Mouse (Mus musculus): ENCODE data around the gene Acot8. TPM values are rescaled to one million over a fixed set of nuclear protein-coding genes. Genes with fewer than 3 reads are reported as not detected.
"Not testable (repeated sequence)": the region's sequence is repeated elsewhere in the genome, so short reads cannot be mapped to it uniquely, and the experiment has no call there.

Gene Acot8
- polyA plus RNA-seq, 1 experiment from 2014 or later: 18.9 TPM

GRCm38 (mm10) chr2:164803201-164803920, 1.3 kb downstream of the Acot8 start:
- Histone ChIP-seq H3K27ac (ENCODE audit: low read length) (no peak overlapping the region), H3K27me3 (replicated peaks; ENCODE audit: insufficient read depth, low read length) (no peaks in the 10 kb centered on the region), H3K9ac (replicated peaks; ENCODE audit: low read depth) (0 out of 2 replicates have a peak overlapping the region, but pooled peaks have one; percentile 70), H3K36me3 (ENCODE audit: insufficient read depth, low read length) (no peaks in the 10 kb centered on the region), H3K4me1 (ENCODE audit: insufficient read depth, low read depth, low read length) (peaks cover 4% of the 10 kb centered on the region; the same call in 1 of the 2 replicates), H3K4me3 (ENCODE audit: low read depth, low read length) (no peak overlapping the region), H3K9me3 (ENCODE audit: low read length) (no peaks in the 10 kb centered on the region), H3K4me2 (replicated peaks; ENCODE audit: low read depth, low read length) (peak overlapping the region; percentile 63)
- ATAC-seq (no peak), DNase-seq (ENCODE audit: low spot score) (no peak)
- WGBS: 81% methylated on average over 16 of the region's 16 CpGs
- TF ChIP-seq CTCF (IDR thresholded peaks at IDR 0.05): no peak
- TF ChIP-seq EP300 (IDR thresholded peaks at IDR 0.05): no peak

GRCm38 (mm10) chr2:164800252-164801004, 4.3 kb downstream of the Acot8 start:
- no peaks in the 10 kb centered on the region for H3K9me3 ChIP-seq (ENCODE audit: low read length)
- no peak for DNase-seq (ENCODE audit: low spot score)
- no peaks in the 10 kb centered on the region for H3K27me3 ChIP-seq (replicated peaks; ENCODE audit: insufficient read depth, low read length)
- no peak overlapping the region for H3K4me2 ChIP-seq (replicated peaks; ENCODE audit: low read depth, low read length)
- 84% methylated on average over 13 of the region's 13 CpGs for WGBS
- peaks cover 4% of the 10 kb centered on the region; the same call in 1 of the 2 replicates for H3K4me1 ChIP-seq (ENCODE audit: insufficient read depth, low read depth, low read length)
- no peak overlapping the region for H3K9ac ChIP-seq (replicated peaks; ENCODE audit: low read depth)
- peaks cover 3% of the 10 kb centered on the region; the same call in 1 of the 2 replicates for H3K36me3 ChIP-seq (ENCODE audit: insufficient read depth, low read length)
- TF ChIP-seq EP300 (IDR thresholded peaks at IDR 0.05): no peak
- TF ChIP-seq CTCF (IDR thresholded peaks at IDR 0.05): no peak
- no peak overlapping the region for H3K4me3 ChIP-seq (ENCODE audit: low read depth, low read length)
- no peak overlapping the region for H3K27ac ChIP-seq (ENCODE audit: low read length)
- no peak for ATAC-seq

DNA sequence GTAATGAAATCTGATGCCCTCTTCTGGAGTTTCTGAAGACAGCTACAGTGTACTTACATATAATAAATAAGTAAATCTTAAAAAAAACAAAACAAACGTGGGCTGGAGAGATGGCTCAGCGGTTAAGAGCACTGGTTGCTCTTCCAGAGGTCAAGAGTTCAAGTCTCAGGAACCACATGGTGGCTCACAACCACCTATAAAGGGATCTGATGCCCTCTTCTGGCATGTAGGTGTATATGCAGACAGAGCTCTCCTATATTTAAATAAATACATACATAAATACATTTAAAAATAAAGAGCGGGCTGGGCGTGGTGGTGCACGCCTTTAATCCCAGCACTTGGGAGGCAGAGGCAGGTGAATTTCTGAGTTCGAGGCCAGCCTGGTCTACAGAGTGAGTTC, 6.1 kb downstream of the Acot8 start:
- H3K27ac ChIP-seq (ENCODE audit: low read length); H3K9me3 ChIP-seq (ENCODE audit: low read length); H3K36me3 ChIP-seq (ENCODE audit: insufficient read depth, low read length); H3K4me3 ChIP-seq (ENCODE audit: low read depth, low read length); H3K4me1 ChIP-seq (ENCODE audit: insufficient read depth, low read depth, low read length); H3K4me2 ChIP-seq (replicated peaks; ENCODE audit: low read depth, low read length); ATAC-seq; H3K9ac ChIP-seq (replicated peaks; ENCODE audit: low read depth); H3K27me3 ChIP-seq (replicated peaks; ENCODE audit: insufficient read depth, low read length): not testable (repeated sequence)
- peak; percentile 71 for DNase-seq (ENCODE audit: low spot score)
- TF ChIP-seq CTCF (IDR thresholded peaks at IDR 0.05): peak; percentile 55
- 73% methylated on average over 6 of the region's 6 CpGs for WGBS

DNA sequence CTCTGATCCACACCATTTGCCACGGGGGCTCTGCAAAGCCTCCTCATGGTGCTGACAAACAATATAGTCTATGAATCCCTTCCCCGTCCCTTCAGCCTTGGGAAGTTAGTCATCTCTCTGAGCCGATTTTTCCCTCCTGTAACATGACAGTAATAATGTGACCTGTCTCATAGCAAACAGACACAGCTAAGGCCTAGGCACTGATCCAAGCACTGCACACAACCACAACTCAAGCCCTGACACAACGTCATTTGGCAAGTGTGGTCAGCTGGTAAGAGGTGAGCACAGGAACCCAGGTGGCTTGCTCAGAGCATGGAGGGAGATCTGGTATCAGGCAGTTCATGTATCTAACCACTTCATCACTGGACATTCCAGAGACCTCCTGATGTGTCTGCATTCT, 8.8 kb downstream of the Acot8 start:
- H3K4me1 ChIP-seq (ENCODE audit: insufficient read depth, low read depth, low read length): no peaks in the 10 kb centered on the region
- H3K27ac ChIP-seq (ENCODE audit: low read length): no peak overlapping the region
- peaks cover 24% of the 10 kb centered on the region; the same call in 1 of the 2 replicates for H3K36me3 ChIP-seq (ENCODE audit: insufficient read depth, low read length)
- no peaks in the 10 kb centered on the region for H3K27me3 ChIP-seq (replicated peaks; ENCODE audit: insufficient read depth, low read length)
- no peaks in the 10 kb centered on the region for H3K9me3 ChIP-seq (ENCODE audit: low read length)
- TF ChIP-seq CTCF (IDR thresholded peaks at IDR 0.05) (no peak), EP300 (IDR thresholded peaks at IDR 0.05) (no peak)
- DNase-seq (ENCODE audit: low spot score) (no peak), ATAC-seq (no peak)
- no peak overlapping the region for H3K4me2 ChIP-seq (replicated peaks; ENCODE audit: low read depth, low read length)
- no peak overlapping the region for H3K9ac ChIP-seq (replicated peaks; ENCODE audit: low read depth)
- no peak overlapping the region for H3K4me3 ChIP-seq (ENCODE audit: low read depth, low read length)
- WGBS: 67% methylated on average over 4 of the region's 4 CpGs

DNA sequence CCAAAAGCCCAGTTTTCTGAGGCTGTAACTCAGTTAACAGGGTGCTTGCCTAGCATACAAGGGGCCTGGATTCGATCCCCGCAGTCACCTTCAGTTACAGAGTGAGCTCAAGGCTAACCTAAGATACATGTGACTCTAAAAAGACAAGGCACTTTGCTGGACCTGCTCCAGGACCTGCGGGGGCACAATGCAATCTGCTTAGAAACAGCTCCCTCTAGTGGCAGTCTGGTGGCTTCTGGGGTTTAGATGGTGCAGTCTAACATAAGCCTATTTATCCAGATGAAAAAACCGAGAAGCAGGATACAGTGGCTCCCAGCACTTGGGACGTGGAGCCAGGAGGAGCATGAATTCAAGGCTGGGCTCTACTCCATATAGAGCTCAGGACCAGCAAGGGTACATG, 10.4 kb downstream of the Acot8 start:
- H3K4me2 ChIP-seq (replicated peaks; ENCODE audit: low read depth, low read length): no peak overlapping the region
- no peak overlapping the region for H3K9ac ChIP-seq (replicated peaks; ENCODE audit: low read depth)
- DNase-seq (ENCODE audit: low spot score) (peak; percentile 92), ATAC-seq (peak; percentile 72)
- no peaks in the 10 kb centered on the region for H3K9me3 ChIP-seq (ENCODE audit: low read length)
- no peaks in the 10 kb centered on the region for H3K4me1 ChIP-seq (ENCODE audit: insufficient read depth, low read depth, low read length)
- no peak overlapping the region for H3K4me3 ChIP-seq (ENCODE audit: low read depth, low read length)
- 24% methylated on average over 5 of the region's 5 CpGs for WGBS
- H3K36me3 ChIP-seq (ENCODE audit: insufficient read depth, low read length): peaks cover 24% of the 10 kb centered on the region; the same call in 1 of the 2 replicates
- no peak overlapping the region for H3K27ac ChIP-seq (ENCODE audit: low read length)
- no peaks in the 10 kb centered on the region for H3K27me3 ChIP-seq (replicated peaks; ENCODE audit: insufficient read depth, low read length)
- TF ChIP-seq CTCF (IDR thresholded peaks at IDR 0.05): peak; percentile 93
- TF ChIP-seq EP300 (IDR thresholded peaks at IDR 0.05): no peak

DNA sequence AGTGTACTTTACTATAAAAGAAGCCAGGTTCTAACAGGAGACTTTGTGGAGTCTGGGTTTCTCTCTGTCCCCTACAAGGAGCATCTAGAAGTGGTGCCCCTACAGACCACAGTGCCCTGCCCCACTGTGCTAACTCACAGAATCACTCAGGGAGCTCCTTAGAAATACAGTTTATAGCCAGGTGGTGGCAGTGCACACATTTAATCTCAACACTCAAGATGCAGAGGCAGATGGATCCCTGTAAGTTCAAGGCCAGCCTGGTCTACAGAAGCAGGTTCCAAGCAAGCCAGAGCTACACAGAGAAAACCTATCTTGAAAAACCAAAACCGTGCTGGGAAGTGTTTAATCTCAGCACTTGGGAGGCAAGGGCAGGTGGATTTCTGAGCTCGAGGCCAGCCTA, 10.9 kb downstream of the Acot8 start:
- H3K4me2 ChIP-seq (replicated peaks; ENCODE audit: low read depth, low read length): no peak overlapping the region
- H3K36me3 ChIP-seq (ENCODE audit: insufficient read depth, low read length): peaks cover 24% of the 10 kb centered on the region; the same call in 1 of the 2 replicates
- peak overlapping the region; percentile 3; the same call in 1 of the 2 replicates for H3K27ac ChIP-seq (ENCODE audit: low read length)
- no peaks in the 10 kb centered on the region for H3K9me3 ChIP-seq (ENCODE audit: low read length)
- H3K27me3 ChIP-seq (replicated peaks; ENCODE audit: insufficient read depth, low read length): no peaks in the 10 kb centered on the region
- no peak overlapping the region for H3K9ac ChIP-seq (replicated peaks; ENCODE audit: low read depth)
- no peaks in the 10 kb centered on the region for H3K4me1 ChIP-seq (ENCODE audit: insufficient read depth, low read depth, low read length)
- no peak overlapping the region for H3K4me3 ChIP-seq (ENCODE audit: low read depth, low read length)
- DNase-seq (ENCODE audit: low spot score) (peak; percentile 41), ATAC-seq (no peak)
- 0 out of 2 replicates have a peak, but pooled peaks have one; percentile 24 for TF ChIP-seq CTCF (IDR thresholded peaks at IDR 0.05)
- no peak for TF ChIP-seq EP300 (IDR thresholded peaks at IDR 0.05)
- WGBS: 89% methylated on average over 2 of the region's 2 CpGs

Data from lung, postnatal 0 days (tissue).